Mouse (Mus musculus) stomach, postnatal 0 days (tissue): ENCODE results near the gene Gm1110. TPM values are rescaled to one million over a fixed set of nuclear protein-coding genes. Genes with fewer than 3 reads are reported as not detected.
"Not testable (repeated sequence)": the region's sequence is repeated elsewhere in the genome, so short reads cannot be mapped to it uniquely, and the experiment has no call there.

ENCODE experiments used
- ATAC-seq: fragments of 200-750 bp; cut with Nextera tagmentation; 2 replicates; pipeline ENCODE4 v1.8.0; 2017; ENCODE audit not compliant: low FRiP score, low TSS enrichment
- DNase-seq: peaks from one replicate; pipeline ENCODE4 v3.0.0-alpha.2; 2016; ENCODE audit warnings: low spot score
- H3K27ac ChIP-seq: fragments of 300-500 bp; sonication (generic); replicated peaks from 2 replicates; pipeline ENCODE4 v1.5.1; 2014; ENCODE audit warnings: mild to moderate bottlenecking, control low read depth
- H3K27me3 ChIP-seq: fragments of 300-500 bp; sonication (generic); 2 replicates; pipeline ENCODE4 v1.6.1; 2014; ENCODE audit warnings: low read length; ENCODE audit not compliant: control insufficient read depth, insufficient read depth
- H3K36me3 ChIP-seq: fragments of 300-500 bp; sonication (generic); 2 replicates; pipeline ENCODE4 v1.6.1; 2014; ENCODE audit warnings: low read length, mixed read lengths; ENCODE audit not compliant: control insufficient read depth, insufficient read depth
- H3K4me1 ChIP-seq: fragments of 300-500 bp; sonication (generic); replicated peaks from 2 replicates; pipeline ENCODE4 v1.6.1; 2014; ENCODE audit warnings: antibody characterized with exemption; ENCODE audit not compliant: control insufficient read depth, insufficient read depth
- H3K4me2 ChIP-seq: fragments of 300-500 bp; sonication (generic); replicated peaks from 2 replicates; pipeline ENCODE4 v1.6.1; 2014; ENCODE audit warnings: low read depth, mild to moderate bottlenecking, control low read depth, moderate library complexity
- H3K4me3 ChIP-seq: fragments of 300-500 bp; sonication (generic); 2 replicates; pipeline ENCODE4 v1.5.1; 2014; ENCODE audit warnings: low read depth, low read length, control low read depth
- H3K9ac ChIP-seq: fragments of 300-500 bp; sonication (generic); 2 replicates; pipeline ENCODE4 v1.6.1; 2014; ENCODE audit warnings: mild to moderate bottlenecking, low read length, control low read depth, mixed read lengths
- H3K9me3 ChIP-seq: fragments of 300-500 bp; sonication (generic); 2 replicates; pipeline ENCODE4 v1.6.1; 2016; ENCODE audit warnings: low read length; ENCODE audit not compliant: control insufficient read depth
- CTCF ChIP-seq: IDR thresholded peaks from 2 replicates; pipeline ENCODE4 v1.5.1; 2016; ENCODE audit warnings: antibody characterized with exemption, low read depth, mild to moderate bottlenecking, moderate library complexity
- EP300 ChIP-seq: optimal IDR thresholded peaks from 2 replicates; pipeline ENCODE3; 2016; ENCODE audit warnings: antibody characterized with exemption
- WGBS: fragments of 180-500 bp; shearing (Covaris S2); extraction: QIAGEN DNeasy Blood & Tissue Kit; methylation state at CpG from one replicate; pipeline ENCODE4 v1.1.7; 2014; 5-methylcytosine and 5-hydroxymethylcytosine counted together
- polyA plus RNA-seq: library from polyadenylated mRNA; unstranded; fragments of >200 nt; fragmentation: Nextera tagmentation; extraction: Ambion mirVana; gene quantifications from 2 replicates; pipeline ENCODE4 v1.2.1, GENCODE M21; 2015

Gm1110 gene
- 3.8 and 3.9 TPM in 2 replicates for polyA plus RNA-seq

GRCm38 (mm10) chr9:26922909-26923526 lies at the start of gene Gm1110:
Gm1110 (minus strand) TSS chr9:26923111.
- Histone ChIP-seq H3K4me2 (no peak within 1 kb of the TSS), H3K9ac (no peak within 1 kb of the TSS), H3K9me3 (no peaks in the 10 kb centered on the region), H3K27ac (no peak within 1 kb of the TSS), H3K4me3 (no peak within 1 kb of the TSS), H3K27me3 (no peaks in the 10 kb centered on the region), H3K4me1 (no peaks in the 10 kb centered on the region), H3K36me3 (no peaks in the 10 kb centered on the region)
- DNase-seq (no peak), ATAC-seq (no peak)
- 61% methylated on average over 13 of the region's 13 CpGs for WGBS
- TF ChIP-seq CTCF: no peak
- TF ChIP-seq EP300: no peak

- no peak overlapping the region for H3K9ac ChIP-seq
- no peak for TF ChIP-seq EP300
- no peak overlapping the region for H3K4me2 ChIP-seq
- H3K27me3 ChIP-seq: no peaks in the 10 kb centered on the region
- no peak overlapping the region for H3K4me3 ChIP-seq
- no peaks in the 10 kb centered on the region for H3K4me1 ChIP-seq
- WGBS: 64% methylated on average over 2 of the region's 2 CpGs
- H3K36me3 ChIP-seq: no peaks in the 10 kb centered on the region
- ATAC-seq (no peak), DNase-seq (no peak)
- H3K9me3 ChIP-seq: no peaks in the 10 kb centered on the region
- H3K27ac ChIP-seq: no peak overlapping the region
These were observed 24.9 kb upstream of the Gm1110 start for GRCm38 (mm10) chr9:26947790-26948189.

- DNase-seq: peak; percentile 19
- no peak overlapping the region for H3K27ac ChIP-seq
- ATAC-seq: no peak
These were observed 1.2 kb upstream of the Gm1110 start for GRCm38 (mm10) chr9:26924146-26924545.

GRCm38 (mm10) chr9:26919778-26920177 lies 3.1 kb downstream of the Gm1110 start:
- Histone ChIP-seq H3K9ac (no peak overlapping the region), H3K27me3 (no peaks in the 10 kb centered on the region), H3K4me3 (no peak overlapping the region), H3K4me1 (no peaks in the 10 kb centered on the region), H3K36me3 (no peaks in the 10 kb centered on the region), H3K9me3 (no peaks in the 10 kb centered on the region), H3K27ac (no peak overlapping the region), H3K4me2 (no peak overlapping the region)
- ATAC-seq: no peak
- TF ChIP-seq CTCF: no peak
- no peak for TF ChIP-seq EP300
- DNase-seq: no peak
- WGBS: 78% methylated on average over 2 of the region's 2 CpGs

More at GRCm38 (mm10) chr9:26924146-26924545, 1.2 kb upstream of the Gm1110 start:
- Histone ChIP-seq H3K36me3 (no peaks in the 10 kb centered on the region), H3K9me3 (no peaks in the 10 kb centered on the region), H3K27me3 (no peaks in the 10 kb centered on the region), H3K4me2 (no peak overlapping the region), H3K4me1 (no peaks in the 10 kb centered on the region), H3K9ac (no peak overlapping the region), H3K4me3 (no peak overlapping the region)
- TF ChIP-seq CTCF (no peak), EP300 (no peak)
- 27% methylated on average over 3 of the region's 3 CpGs for WGBS

GRCm38 (mm10) chr9:26913150-26913549 lies 9.8 kb downstream of the Gm1110 start:
- Histone ChIP-seq H3K4me3 (no peak overlapping the region), H3K9ac (no peak overlapping the region), H3K4me2 (no peak overlapping the region), H3K9me3 (no peaks in the 10 kb centered on the region), H3K4me1 (no peaks in the 10 kb centered on the region), H3K27me3 (no peaks in the 10 kb centered on the region), H3K36me3 (no peaks in the 10 kb centered on the region), H3K27ac (no peak overlapping the region)
- no peak for DNase-seq
- 60% methylated on average over 4 of the region's 4 CpGs for WGBS
- TF ChIP-seq CTCF: no peak
- no peak for TF ChIP-seq EP300
- ATAC-seq: no peak

GRCm38 (mm10) chr9:26911251-26911650 lies 11.7 kb downstream of the Gm1110 start:
- H3K27me3 ChIP-seq: no peaks in the 10 kb centered on the region
- WGBS: 80% methylated on average over 1 of the region's 1 CpGs
- no peaks in the 10 kb centered on the region for H3K9me3 ChIP-seq
- TF ChIP-seq EP300 (no peak), CTCF (no peak)
- H3K27ac ChIP-seq: no peak overlapping the region
- H3K4me3 ChIP-seq: no peak overlapping the region
- H3K4me2 ChIP-seq: no peak overlapping the region
- DNase-seq (no peak), ATAC-seq (no peak)
- no peaks in the 10 kb centered on the region for H3K36me3 ChIP-seq
- no peak overlapping the region for H3K9ac ChIP-seq
- no peaks in the 10 kb centered on the region for H3K4me1 ChIP-seq

GRCm38 (mm10) chr9:26869856-26870255 lies 53.1 kb downstream of the Gm1110 start:
- H3K27ac ChIP-seq, H3K4me2 ChIP-seq, H3K9ac ChIP-seq, H3K27me3 ChIP-seq, H3K36me3 ChIP-seq, H3K4me1 ChIP-seq, ATAC-seq, DNase-seq, H3K9me3 ChIP-seq, H3K4me3 ChIP-seq: not testable (repeated sequence)
- 69% methylated on average over 7 of the region's 7 CpGs for WGBS
